Mouse (Mus musculus) stomach, postnatal 0 days (tissue): ENCODE measurements around the gene Gm20532.
"Not testable (repeated sequence)": the region's sequence is repeated elsewhere in the genome, so short reads cannot be mapped to it uniquely, and the experiment has no call there.

Experiments
- CTCF ChIP-seq: IDR thresholded peaks from 2 replicates; pipeline ENCODE4 v1.5.1; 2016; ENCODE audit warnings: antibody characterized with exemption, low read depth, mild to moderate bottlenecking, moderate library complexity
- EP300 ChIP-seq: optimal IDR thresholded peaks from 2 replicates; pipeline ENCODE3; 2016; ENCODE audit warnings: antibody characterized with exemption

DNA sequence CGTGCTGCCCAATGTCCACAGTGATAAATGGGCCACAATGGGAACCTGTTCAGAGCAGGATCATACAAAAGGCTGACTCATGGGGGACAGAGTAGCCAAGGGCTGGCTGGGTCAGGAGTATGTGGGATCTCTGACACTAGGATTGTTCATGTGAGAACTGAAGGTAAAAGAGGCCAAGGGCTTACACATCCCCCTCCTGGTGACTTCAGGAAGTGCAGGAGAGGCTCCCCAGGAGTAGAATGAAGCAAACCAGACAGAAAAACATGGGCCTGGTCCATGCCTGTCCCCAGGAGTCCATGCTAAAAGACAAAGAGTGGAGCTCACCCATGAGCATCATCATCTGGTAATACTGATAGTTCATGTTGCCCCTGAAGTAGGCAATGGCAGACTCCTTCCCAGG lies 77.1 kb downstream of the Gm20532 start:
- not testable (repeated sequence) for TF ChIP-seq EP300
- peak; percentile 77 for TF ChIP-seq CTCF
